Mouse (Mus musculus): ENCODE data around the gene Cracr2b. TPM values are rescaled to one million over a fixed set of nuclear protein-coding genes. Genes with fewer than 3 reads are reported as not detected.

Cracr2b gene
- total RNA-seq, 1 experiment from 2014 or later = not detected

- no peak for ATAC-seq (replicated peaks; ENCODE audit: insufficient number of reproducible peaks, low FRiP score, low TSS enrichment, poor library complexity, severe bottlenecking)
These were observed 17.4 kb downstream of the Cracr2b start for GRCm38 (mm10) chr7:141478270-141478748.

- ATAC-seq (replicated peaks; ENCODE audit: insufficient number of reproducible peaks, low FRiP score, low TSS enrichment, poor library complexity, severe bottlenecking) = peak; percentile 83
These were observed 20.1 kb downstream of the Cracr2b start for GRCm38 (mm10) chr7:141480842-141481497.

- ATAC-seq (replicated peaks; ENCODE audit: insufficient number of reproducible peaks, low FRiP score, low TSS enrichment, poor library complexity, severe bottlenecking) = no peak
These were observed 20.9 kb downstream of the Cracr2b start for GRCm38 (mm10) chr7:141481498-141482401.

- ATAC-seq (replicated peaks; ENCODE audit: insufficient number of reproducible peaks, low FRiP score, low TSS enrichment, poor library complexity, severe bottlenecking) = no peak
These were observed 21.7 kb downstream of the Cracr2b start for GRCm38 (mm10) chr7:141482531-141483024.

GRCm38 (mm10) chr7:141483114-141483653 is 22.3 kb downstream of the Cracr2b start:
- ATAC-seq (replicated peaks; ENCODE audit: insufficient number of reproducible peaks, low FRiP score, low TSS enrichment, poor library complexity, severe bottlenecking) = no peak

GRCm38 (mm10) chr7:141484186-141485120 is 23.6 kb downstream of the Cracr2b start:
- ATAC-seq (replicated peaks; ENCODE audit: insufficient number of reproducible peaks, low FRiP score, low TSS enrichment, poor library complexity, severe bottlenecking) = no peak

GRCm38 (mm10) chr7:141485186-141485585 is 24.3 kb downstream of the Cracr2b start:
- no peak for ATAC-seq (replicated peaks; ENCODE audit: insufficient number of reproducible peaks, low FRiP score, low TSS enrichment, poor library complexity, severe bottlenecking)

GRCm38 (mm10) chr7:141485606-141486005 is 24.7 kb downstream of the Cracr2b start:
- no peak for ATAC-seq (replicated peaks; ENCODE audit: insufficient number of reproducible peaks, low FRiP score, low TSS enrichment, poor library complexity, severe bottlenecking)

- no peak for ATAC-seq (replicated peaks; ENCODE audit: insufficient number of reproducible peaks, low FRiP score, low TSS enrichment, poor library complexity, severe bottlenecking)
These were observed 25.3 kb downstream of the Cracr2b start for GRCm38 (mm10) chr7:141486239-141486638.

- ATAC-seq (replicated peaks; ENCODE audit: insufficient number of reproducible peaks, low FRiP score, low TSS enrichment, poor library complexity, severe bottlenecking) = no peak
These were observed 26.2 kb downstream of the Cracr2b start for GRCm38 (mm10) chr7:141487141-141487540.

- no peak for ATAC-seq (replicated peaks; ENCODE audit: insufficient number of reproducible peaks, low FRiP score, low TSS enrichment, poor library complexity, severe bottlenecking)
These were observed 30.3 kb downstream of the Cracr2b start for GRCm38 (mm10) chr7:141491151-141491550.

- no peak for ATAC-seq (replicated peaks; ENCODE audit: insufficient number of reproducible peaks, low FRiP score, low TSS enrichment, poor library complexity, severe bottlenecking)
These were observed 31.8 kb downstream of the Cracr2b start for GRCm38 (mm10) chr7:141492738-141493137.

GRCm38 (mm10) chr7:141493729-141494128 is 32.8 kb downstream of the Cracr2b start:
- no peak for ATAC-seq (replicated peaks; ENCODE audit: insufficient number of reproducible peaks, low FRiP score, low TSS enrichment, poor library complexity, severe bottlenecking)

GRCm38 (mm10) chr7:141495379-141495778 is 34.5 kb downstream of the Cracr2b start:
- ATAC-seq (replicated peaks; ENCODE audit: insufficient number of reproducible peaks, low FRiP score, low TSS enrichment, poor library complexity, severe bottlenecking) = no peak

- no peak for ATAC-seq (replicated peaks; ENCODE audit: insufficient number of reproducible peaks, low FRiP score, low TSS enrichment, poor library complexity, severe bottlenecking)
These were observed 35.0 kb downstream of the Cracr2b start for GRCm38 (mm10) chr7:141495940-141496339.

GRCm38 (mm10) chr7:141497600-141497999 is 36.7 kb downstream of the Cracr2b start:
- no peak for ATAC-seq (replicated peaks; ENCODE audit: insufficient number of reproducible peaks, low FRiP score, low TSS enrichment, poor library complexity, severe bottlenecking)

GRCm38 (mm10) chr7:141501820-141502555 is 41.1 kb downstream of the Cracr2b start:
- ATAC-seq (replicated peaks; ENCODE audit: insufficient number of reproducible peaks, low FRiP score, low TSS enrichment, poor library complexity, severe bottlenecking) = no peak

- no peak for ATAC-seq (replicated peaks; ENCODE audit: insufficient number of reproducible peaks, low FRiP score, low TSS enrichment, poor library complexity, severe bottlenecking)
These were observed 41.6 kb downstream of the Cracr2b start for GRCm38 (mm10) chr7:141502556-141502905.

Data from monocyte, adult 5-6 weeks (primary cell).